ENCODE assay signal across 22 mouse cellular contexts in the genomic region with DNA sequence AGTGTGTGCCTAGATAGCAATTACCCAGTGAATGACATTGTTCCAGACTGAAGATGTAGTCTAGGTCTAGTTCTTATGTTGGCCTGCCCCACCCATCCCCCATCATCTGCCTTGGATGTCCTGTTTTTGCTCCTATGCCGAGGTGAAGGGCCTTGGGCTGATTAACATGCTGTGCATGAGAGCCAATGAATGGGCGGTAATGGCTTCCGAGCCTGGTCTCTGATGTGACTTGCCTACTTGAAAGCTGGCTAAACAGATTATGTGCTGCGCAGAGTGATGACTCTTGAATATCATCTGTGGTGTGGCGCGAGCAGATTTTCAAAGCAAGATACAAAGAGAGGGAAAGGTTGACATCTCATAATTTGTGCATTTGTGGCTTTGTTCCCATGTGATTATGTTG.
DNase-seq lines count a peak whose midpoint lies in the region; ATAC-seq lines count a peak whose summit lies in the region.
"Had no signal": no experiment of that assay in that cellular context is flagged by ENCODE, and none has a peak within 500 bp of the region (broad histone marks: within the 10 kb centered on the region; RNA-seq: fewer than 3 reads in every experiment).

No protein-coding gene starts in this region.

- no peak overlapping the region for H3K9ac ChIP-seq in forebrain, embryonic 12.5 days
- no peak overlapping the region for H3K9ac ChIP-seq in forebrain, embryonic 11.5 days (ENCODE audit: low read length)
- no peak overlapping the region for H3K9ac ChIP-seq in midbrain, embryonic 11.5 days (ENCODE audit: low read length)
- H3K9ac ChIP-seq: heart, embryonic 15.5 days; hindbrain, embryonic 14.5 days had no signal

- H3K4me3 ChIP-seq in forebrain, embryonic 12.5 days (replicated peaks), result no peak overlapping the region
- H3K4me3 ChIP-seq in forebrain, embryonic 11.5 days (ENCODE audit: low read depth, low read length), result no peak overlapping the region
- H3K4me3 ChIP-seq in midbrain, embryonic 11.5 days (ENCODE audit: low read depth, low read length), result no peak overlapping the region
- H3K4me3 ChIP-seq in midbrain, embryonic 10.5 days, result no peak overlapping the region
- H3K4me3 ChIP-seq: embryonic facial prominence, embryonic 10.5 days; heart, adult 2 months; heart, embryonic 15.5 days; hindbrain, embryonic 10.5 days had no signal

- H3K9me3 ChIP-seq in forebrain, embryonic 12.5 days, result no peaks in the 10 kb centered on the region
- H3K9me3 ChIP-seq in forebrain, embryonic 11.5 days (ENCODE audit: control insufficient read depth, low read length), result no peaks in the 10 kb centered on the region
- H3K9me3 ChIP-seq in midbrain, embryonic 11.5 days (ENCODE audit: control insufficient read depth, low read length), result no peaks in the 10 kb centered on the region
- H3K9me3 ChIP-seq in midbrain, embryonic 10.5 days (replicated peaks), result no peaks in the 10 kb centered on the region
- H3K9me3 ChIP-seq: embryonic facial prominence, embryonic 10.5 days; heart, embryonic 15.5 days; hindbrain, embryonic 10.5 days had no signal

- no peak overlapping the region for H3K27ac ChIP-seq in forebrain, embryonic 12.5 days
- H3K27ac ChIP-seq in forebrain, embryonic 11.5 days (ENCODE audit: low read depth, low read length), result no peak overlapping the region
- no peak overlapping the region for H3K27ac ChIP-seq in midbrain, embryonic 11.5 days (ENCODE audit: low read depth, low read length)
- no peak overlapping the region for H3K27ac ChIP-seq in midbrain, embryonic 10.5 days (replicated peaks)
- H3K27ac ChIP-seq: embryonic facial prominence, embryonic 10.5 days; heart, adult 2 months; heart, embryonic 15.5 days; hindbrain, embryonic 10.5 days; hindbrain, embryonic 14.5 days had no signal

- no peaks in the 10 kb centered on the region for H3K27me3 ChIP-seq in forebrain, embryonic 12.5 days
- no peaks in the 10 kb centered on the region for H3K27me3 ChIP-seq in forebrain, embryonic 11.5 days (ENCODE audit: control insufficient read depth, insufficient read depth, low read length)
- H3K27me3 ChIP-seq in midbrain, embryonic 11.5 days (ENCODE audit: control insufficient read depth, insufficient read depth, low read length), result no peaks in the 10 kb centered on the region
- no peaks in the 10 kb centered on the region for H3K27me3 ChIP-seq in midbrain, embryonic 10.5 days (ENCODE audit: low read depth, poor library complexity, severe bottlenecking)
- H3K27me3 ChIP-seq: heart, embryonic 15.5 days had no signal

- 56% methylated on average over 6 of the region's 6 CpGs for WGBS in forebrain, embryonic 12.5 days
- 73% methylated on average over 6 of the region's 6 CpGs for WGBS in forebrain, embryonic 11.5 days
- whole genome bisulfite sequencing in midbrain, embryonic 11.5 days, result 83% methylated on average over 6 of the region's 6 CpGs
- WGBS in midbrain, embryonic 10.5 days, result 88% methylated on average over 6 of the region's 6 CpGs

- H3K4me2 ChIP-seq in forebrain, embryonic 12.5 days, result no peak overlapping the region
- H3K4me2 ChIP-seq in forebrain, embryonic 11.5 days (ENCODE audit: low read depth, low read length, severe bottlenecking), result no peak overlapping the region
- H3K4me2 ChIP-seq in midbrain, embryonic 11.5 days, result no peak overlapping the region
- H3K4me2 ChIP-seq: heart, embryonic 11.5 days; heart, embryonic 15.5 days; hindbrain, embryonic 14.5 days had no signal

- DNase-seq in forebrain, embryonic 11.5 days (ENCODE audit: low spot score), result no peak
- peak; percentile 4 to 5 for DNase-seq in layer of hippocampus, adult 8-10 months (ENCODE audit: low spot score in 2 of 2)
- no peak for DNase-seq in layer of hippocampus, adult 9-11 months
- no peak for DNase-seq in midbrain, embryonic 11.5 days (ENCODE audit: low spot score, missing footprints)
- no peak for DNase-seq in midbrain, embryonic 10.5 days (ENCODE audit: low spot score)
- DNase-seq in brain, adult 2 months (ENCODE audit: low read depth, low spot score), result peak; percentile 10
- no peak for DNase-seq in adrenal gland, adult 2 months
- DNase-seq: adrenal gland, postnatal 10 days; B cell, adult 2 months; cerebellum, adult 18-20 months; cerebellum, adult 9-11 months; gastrocnemius, postnatal 14 days; heart, adult 2 months; heart, postnatal 14 days had no signal

- 0 out of 2 replicates have a peak, but pooled peaks have one; percentile 14 for ATAC-seq in forebrain, embryonic 12.5 days (ENCODE audit: low FRiP score)
- no peak for ATAC-seq in forebrain, embryonic 11.5 days (replicated peaks; ENCODE audit: low FRiP score)
- ATAC-seq in midbrain, embryonic 11.5 days (ENCODE audit: low FRiP score), result 0 out of 2 replicates have a peak, but pooled peaks have one; percentile 22
- ATAC-seq: CD4-positive, CD25-positive, alpha-beta regulatory T cell, adult 4 months had no signal

- 0 out of 2 replicates have a peak, but pooled peaks cover 4% of the 10 kb centered on the region for H3K4me1 ChIP-seq in forebrain, embryonic 12.5 days
- H3K4me1 ChIP-seq in forebrain, embryonic 11.5 days (replicated peaks; ENCODE audit: control insufficient read depth, insufficient read depth, low read length), result no peaks in the 10 kb centered on the region
- H3K4me1 ChIP-seq in midbrain, embryonic 11.5 days (ENCODE audit: control insufficient read depth, insufficient read depth, low read length), result no peaks in the 10 kb centered on the region
- no peaks in the 10 kb centered on the region; the same call in 1 of the 2 replicates for H3K4me1 ChIP-seq in midbrain, embryonic 10.5 days
- H3K4me1 ChIP-seq: heart, embryonic 15.5 days; hindbrain, embryonic 10.5 days had no signal

- no peaks in the 10 kb centered on the region for H3K36me3 ChIP-seq in forebrain, embryonic 12.5 days (replicated peaks)
- no peaks in the 10 kb centered on the region for H3K36me3 ChIP-seq in forebrain, embryonic 11.5 days (ENCODE audit: control insufficient read depth, insufficient read depth, low read length)
- no peaks in the 10 kb centered on the region for H3K36me3 ChIP-seq in midbrain, embryonic 11.5 days (ENCODE audit: control insufficient read depth, insufficient read depth, low read length)
- H3K36me3 ChIP-seq in midbrain, embryonic 10.5 days, result no peaks in the 10 kb centered on the region
- H3K36me3 ChIP-seq: G1E; heart, embryonic 15.5 days; hindbrain, embryonic 10.5 days had no signal

Comparison
In these comparisons a context has a peak if more than half of its experiments do, and no peak if none do; other contexts are left out.
1. DNase-seq: peak in layer of hippocampus, adult 8-10 months (2 of 2) and brain, adult 2 months (single experiment); none in forebrain, embryonic 11.5 days (single experiment), layer of hippocampus, adult 9-11 months (single experiment), midbrain, embryonic 11.5 days (single experiment), midbrain, embryonic 10.5 days (single experiment) and adrenal gland, adult 2 months (single experiment).